In the genomic region with DNA sequence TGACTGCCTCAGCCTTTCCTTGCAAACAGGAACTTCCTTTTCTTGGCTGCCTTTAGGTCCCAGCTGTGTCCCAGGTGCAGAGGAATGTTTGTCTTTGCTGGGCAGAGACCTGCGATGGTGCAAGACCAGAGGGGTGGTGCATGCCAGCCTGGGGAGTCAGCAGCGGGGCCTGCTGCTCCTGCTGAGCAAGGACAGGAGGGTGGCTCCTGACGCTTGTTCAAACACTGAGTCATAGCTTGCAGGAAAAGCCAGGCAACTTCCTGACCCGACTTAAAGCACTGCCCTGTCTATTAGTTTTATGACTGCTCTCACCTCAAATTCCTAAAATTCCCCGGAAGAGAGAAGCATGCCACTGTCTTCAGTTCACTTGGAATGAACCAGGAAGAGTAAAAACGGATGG, we compare ENCODE assay signal across 10 mouse cellular contexts. TPM values are rescaled to one million over a fixed set of nuclear protein-coding genes. Genes with fewer than 3 reads are reported as not detected.
DNase-seq lines count a peak whose midpoint lies in the region; ATAC-seq and TF ChIP-seq lines count a peak whose summit lies in the region.
"Had no signal": no experiment of that assay in that cellular context is flagged by ENCODE, and none has a peak within 500 bp of the region (broad histone marks: within the 10 kb centered on the region; RNA-seq: fewer than 3 reads in every experiment).

No protein-coding gene starts in this region.

- peak overlapping the region; percentile 17; the same call in 1 of the 2 replicates for H3K4me2 ChIP-seq in intestine, postnatal 0 days (replicated peaks; ENCODE audit: low read depth)
- H3K4me2 ChIP-seq: midbrain, embryonic 11.5 days had no signal

- 13% methylated on average over 6 of the region's 6 CpGs for WGBS in heart, embryonic 10.5 days
- WGBS in intestine, postnatal 0 days = 4% methylated on average over 6 of the region's 6 CpGs
- 25% methylated on average over 6 of the region's 6 CpGs for WGBS in hindbrain, embryonic 10.5 days

- no peaks in the 10 kb centered on the region for H3K36me3 ChIP-seq in heart, embryonic 10.5 days
- H3K36me3 ChIP-seq in intestine, postnatal 0 days (ENCODE audit: control insufficient read depth, insufficient read depth) = no peaks in the 10 kb centered on the region
- H3K36me3 ChIP-seq in hindbrain, embryonic 10.5 days = no peaks in the 10 kb centered on the region

- TF ChIP-seq CTCF in intestine, postnatal 0 days (IDR thresholded peaks at IDR 0.05; ENCODE audit: low read depth) = peak; percentile 35; the same call in 1 of the 2 replicates

- H3K9me3 ChIP-seq in heart, embryonic 10.5 days = no peaks in the 10 kb centered on the region
- H3K9me3 ChIP-seq in intestine, postnatal 0 days (ENCODE audit: control insufficient read depth) = no peaks in the 10 kb centered on the region
- no peaks in the 10 kb centered on the region for H3K9me3 ChIP-seq in hindbrain, embryonic 10.5 days

- H3K27ac ChIP-seq in heart, embryonic 10.5 days = peak overlapping the region; percentile 12
- H3K27ac ChIP-seq in intestine, postnatal 0 days (ENCODE audit: low read depth, low read length) = peak overlapping the region; percentile 78
- no peak overlapping the region for H3K27ac ChIP-seq in hindbrain, embryonic 10.5 days

- H3K4me3 ChIP-seq in heart, embryonic 10.5 days = no peak overlapping the region
- no peak overlapping the region for H3K4me3 ChIP-seq in intestine, postnatal 0 days (ENCODE audit: low read depth, low read length)
- H3K4me3 ChIP-seq in hindbrain, embryonic 10.5 days = no peak overlapping the region

- no peaks in the 10 kb centered on the region for H3K27me3 ChIP-seq in heart, embryonic 10.5 days (ENCODE audit: insufficient read depth, poor library complexity, severe bottlenecking)
- H3K27me3 ChIP-seq in intestine, postnatal 0 days (replicated peaks; ENCODE audit: control insufficient read depth, insufficient read depth, low read length) = no peaks in the 10 kb centered on the region
- H3K27me3 ChIP-seq in hindbrain, embryonic 10.5 days (ENCODE audit: insufficient read depth, poor library complexity, severe bottlenecking) = 0 out of 2 replicates have a peak, but pooled peaks cover 3% of the 10 kb centered on the region

- intact Hi-C loops in heart, postnatal 14 days (cut with DNase I) = loop anchor here (5.0 kb wide), 1 partner anchor 102 kb away; no protein-coding TSS in a partner anchor

- no peak overlapping the region for H3K9ac ChIP-seq in intestine, postnatal 0 days (ENCODE audit: low read depth, low read length)

- peaks cover 42% of the 10 kb centered on the region for H3K4me1 ChIP-seq in heart, embryonic 10.5 days
- peaks cover 10% of the 10 kb centered on the region; the same call in 1 of the 2 replicates for H3K4me1 ChIP-seq in intestine, postnatal 0 days (replicated peaks; ENCODE audit: control insufficient read depth, insufficient read depth, low read length)
- peaks cover 18% of the 10 kb centered on the region for H3K4me1 ChIP-seq in hindbrain, embryonic 10.5 days (replicated peaks)

- ATAC-seq in intestine, postnatal 0 days = peak; percentile 82

- no peak for DNase-seq in heart, embryonic 10.5 days (ENCODE audit: low spot score)
- no peak for DNase-seq in heart, postnatal 14 days
- peak; percentile 60 for DNase-seq in adrenal gland, adult 8-10 months
- DNase-seq in lung, postnatal 14 days = peak; percentile 61
- no peak for DNase-seq in frontal cortex, postnatal 25 days (ENCODE audit: low spot score in 2 of 2)
- DNase-seq in hindbrain, embryonic 10.5 days (ENCODE audit: low spot score) = no peak
- no peak for DNase-seq in right cerebral cortex, adult 2 months (ENCODE audit: low spot score in 2 of 2)

RNA-seq across cellular contexts. Expression of a gene that starts 57.9 kb away (rescaled TPM):
- polyA plus RNA-seq in heart, embryonic 10.5 days (2016; fragmentation: Nextera tagmentation; extraction: Ambion mirVana) = 28.1 and 33.6 TPM in 2 replicates
- 100 to 1,000 TPM; 126 to 133 TPM for total RNA-seq in heart, postnatal 14 days (2021)
- 100 to 1,000 TPM in 2 of 4 experiments, 10 to 100 TPM in 2; 93.8 to 132 (median 112) TPM for total RNA-seq in adrenal gland, adult 8-10 months (2022)
- 9.7 and 10.5 TPM in 2 replicates for polyA plus RNA-seq in intestine, postnatal 0 days (2015; fragmentation: Nextera tagmentation; extraction: Ambion mirVana)
- 19.0 and 24.4 TPM in 2 replicates for polyA plus RNA-seq in hindbrain, embryonic 10.5 days (2016; fragmentation: Nextera tagmentation; extraction: Ambion mirVana)
- total RNA-seq: CH12.LX had no signal

Comparison
In these comparisons a context has a peak if more than half of its experiments do, and no peak if none do; other contexts are left out.
1. DNase-seq: peak in adrenal gland, adult 8-10 months (single experiment) and lung, postnatal 14 days (single experiment); none in heart, embryonic 10.5 days (single experiment), heart, postnatal 14 days (0 of 2), frontal cortex, postnatal 25 days (0 of 2), hindbrain, embryonic 10.5 days (single experiment) and right cerebral cortex, adult 2 months (0 of 2).